Mouse (Mus musculus): ENCODE data around the gene Pdap1.
"Not testable (repeated sequence)": the region's sequence is repeated elsewhere in the genome, so short reads cannot be mapped to it uniquely, and the experiment has no call there.

Gene Pdap1

DNA sequence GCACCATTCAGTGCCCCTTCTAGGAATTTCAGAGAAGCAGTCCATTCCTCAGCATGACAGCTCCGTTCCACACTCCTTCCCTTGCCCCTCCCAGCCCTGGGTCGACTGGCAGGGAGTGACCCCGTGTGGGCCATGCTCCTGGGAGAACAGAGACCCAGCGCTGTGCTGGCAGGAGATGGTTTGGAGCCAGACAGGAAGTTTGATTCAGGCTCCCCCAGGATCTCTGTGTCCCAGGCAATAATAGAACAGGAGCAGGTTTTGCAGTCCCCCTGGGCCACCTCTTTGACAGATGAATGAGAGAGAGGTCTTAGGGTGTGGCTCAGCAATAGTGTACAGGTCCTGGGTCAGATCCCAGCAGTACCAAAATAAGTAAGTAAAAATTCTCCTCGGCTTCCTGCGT lies 22.0 kb downstream of the Pdap1 start:
- DNase-seq: peak; percentile 19

GRCm38 (mm10) chr5:145116916-145117315 lies 23.1 kb downstream of the Pdap1 start:
- peak; percentile 70 for DNase-seq

- DNase-seq: peak; percentile 55
Measured at GRCm38 (mm10) chr5:145116316-145116715, 23.7 kb downstream of the Pdap1 start.

DNA sequence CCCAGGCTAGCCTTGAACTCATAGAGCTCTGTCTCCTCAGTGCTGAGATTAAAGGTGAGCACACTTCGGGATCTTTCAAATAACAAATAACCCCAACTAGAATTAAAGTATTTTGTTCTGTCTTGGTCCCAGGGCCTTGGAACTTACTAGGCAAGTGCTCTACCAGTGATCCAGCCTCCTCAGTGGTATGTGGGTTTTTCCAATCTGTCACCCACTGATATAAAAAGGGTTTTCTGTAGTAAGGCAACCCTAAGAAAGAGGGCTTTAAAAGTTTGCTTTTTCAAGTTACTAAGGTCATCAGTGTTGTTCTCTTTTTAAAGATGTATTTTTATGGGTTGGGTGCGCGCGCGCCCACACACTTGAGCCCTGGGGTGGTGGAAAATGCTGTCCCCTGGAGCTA lies 24.3 kb downstream of the Pdap1 start:
- DNase-seq: no peak

DNA sequence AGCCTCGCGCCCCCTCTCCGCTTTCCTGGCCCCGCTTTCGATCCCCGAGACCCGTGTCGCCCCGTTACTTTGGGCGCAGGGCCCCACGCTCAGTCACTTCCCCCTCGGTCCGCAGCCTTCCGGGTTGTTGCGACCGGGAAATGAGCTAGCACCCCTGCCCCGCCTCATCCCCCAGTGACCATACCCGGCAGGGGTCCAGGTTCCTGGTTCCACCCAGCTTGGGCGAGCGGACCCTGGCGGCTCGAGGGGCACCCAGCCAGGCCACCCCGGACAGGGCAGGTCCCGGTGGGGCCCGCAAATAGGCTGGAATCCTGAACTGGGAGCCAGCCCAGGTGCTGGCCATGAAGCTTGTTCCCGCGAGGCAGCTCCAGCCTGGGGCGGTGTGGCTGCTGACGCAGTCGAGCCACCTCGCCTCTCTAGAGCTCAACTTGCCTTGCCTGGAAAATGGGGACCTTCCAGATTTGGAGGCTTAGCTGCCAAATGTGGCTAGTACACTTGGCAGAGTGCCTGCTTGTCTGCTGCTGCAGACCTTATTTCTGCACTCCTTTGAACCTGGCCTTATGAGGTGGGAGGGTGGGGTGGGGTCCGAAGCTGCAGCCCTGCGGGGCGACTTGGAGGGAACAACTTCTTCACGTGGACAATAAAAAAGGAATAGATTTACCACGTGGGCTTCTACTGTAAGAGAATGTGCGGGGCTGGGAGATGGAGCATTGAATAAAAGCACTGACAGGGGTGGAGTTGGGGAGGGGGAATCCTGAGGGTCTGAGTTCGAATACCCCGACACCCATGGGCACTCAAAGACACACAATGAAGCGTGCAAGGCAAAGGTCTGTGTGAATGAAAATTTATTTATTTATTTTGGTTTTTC lies 25.2 kb downstream of the Pdap1 start:
- peak; percentile 67 for DNase-seq

- peak; percentile 72 for DNase-seq
Measured at GRCm38 (mm10) chr5:145114071-145114605, 25.9 kb downstream of the Pdap1 start, which contains the start of gene Arpc1b. Gene Arpc1b (plus strand): TSS chr5:145114215.

GRCm38 (mm10) chr5:145113416-145113815 lies 26.6 kb downstream of the Pdap1 start:
- DNase-seq: no peak

DNA sequence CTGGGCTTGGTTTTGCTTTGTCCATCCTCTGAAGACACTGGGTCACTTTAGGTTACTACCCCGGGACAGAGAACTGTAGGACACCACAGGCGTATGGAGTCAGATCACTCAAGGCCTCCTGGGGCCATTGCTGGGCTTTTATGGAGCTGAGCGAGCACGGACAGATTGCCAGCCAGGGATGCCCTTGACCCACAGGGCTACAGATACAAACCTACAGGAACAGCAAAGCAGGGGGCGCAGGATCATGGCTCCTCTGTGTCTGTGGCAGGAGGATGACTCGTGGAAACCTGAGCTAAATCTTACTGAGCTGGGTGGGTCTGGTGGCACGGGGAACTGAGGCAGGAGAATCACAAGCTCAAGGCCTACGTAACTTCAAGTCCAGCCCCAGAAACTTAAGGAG lies 27.5 kb downstream of the Pdap1 start:
- DNase-seq: no peak

- no peak for DNase-seq
Measured at GRCm38 (mm10) chr5:145110401-145110800, 29.6 kb downstream of the Pdap1 start.

DNA sequence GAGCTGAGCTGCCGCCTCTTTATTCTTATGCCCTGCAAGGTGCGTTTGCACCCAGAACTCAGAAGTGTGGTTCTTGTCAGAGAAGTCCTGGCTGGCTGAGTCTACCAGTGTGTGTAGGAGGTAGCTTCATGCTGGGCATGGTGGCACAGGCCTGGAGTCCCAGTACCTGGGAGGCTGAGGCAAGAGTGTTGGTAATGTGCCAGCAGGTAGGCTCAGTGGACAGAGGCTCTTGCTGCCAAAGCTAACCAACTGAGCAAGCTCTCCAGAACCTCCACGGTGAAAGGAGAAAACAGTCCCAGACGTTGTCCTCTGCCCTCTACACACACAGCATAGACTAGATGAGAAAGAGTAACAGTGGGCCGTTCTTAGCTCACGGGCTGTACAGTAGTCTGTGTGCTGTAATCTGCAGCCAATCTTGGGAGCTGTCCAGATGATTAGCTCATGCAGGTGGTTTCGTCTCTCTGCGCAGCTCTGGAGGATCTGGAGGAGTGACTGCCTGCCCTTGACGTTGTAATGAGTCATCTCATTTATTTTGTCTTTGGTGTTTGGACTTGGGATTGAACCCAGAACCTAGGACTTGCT lies 34.3 kb downstream of the Pdap1 start:
- no peak for DNase-seq

GRCm38 (mm10) chr5:145104328-145104727 lies 35.7 kb downstream of the Pdap1 start:
- DNase-seq: no peak

GRCm38 (mm10) chr5:145102706-145103105 lies 37.3 kb downstream of the Pdap1 start:
- DNase-seq: no peak

DNA sequence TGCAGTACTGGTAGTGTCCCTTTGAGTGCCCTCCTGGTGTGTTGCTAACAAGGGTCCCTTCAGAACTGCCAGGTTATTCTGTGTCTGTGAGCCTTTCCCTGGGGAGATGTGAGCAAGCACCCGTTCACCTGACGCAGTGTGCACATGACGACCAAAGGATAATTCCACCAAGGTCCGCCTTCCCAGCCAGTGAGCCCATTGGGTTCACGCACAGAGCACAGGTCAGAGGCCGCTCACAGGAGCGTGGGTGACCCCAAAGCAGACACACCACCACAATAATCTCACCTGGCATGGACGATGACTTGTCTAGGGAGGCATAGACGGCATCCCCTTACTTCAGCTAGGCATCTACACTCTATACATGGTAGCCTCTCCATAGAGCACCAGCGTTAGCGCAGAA lies 38.6 kb downstream of the Pdap1 start:
- not testable (repeated sequence) for DNase-seq

DNA sequence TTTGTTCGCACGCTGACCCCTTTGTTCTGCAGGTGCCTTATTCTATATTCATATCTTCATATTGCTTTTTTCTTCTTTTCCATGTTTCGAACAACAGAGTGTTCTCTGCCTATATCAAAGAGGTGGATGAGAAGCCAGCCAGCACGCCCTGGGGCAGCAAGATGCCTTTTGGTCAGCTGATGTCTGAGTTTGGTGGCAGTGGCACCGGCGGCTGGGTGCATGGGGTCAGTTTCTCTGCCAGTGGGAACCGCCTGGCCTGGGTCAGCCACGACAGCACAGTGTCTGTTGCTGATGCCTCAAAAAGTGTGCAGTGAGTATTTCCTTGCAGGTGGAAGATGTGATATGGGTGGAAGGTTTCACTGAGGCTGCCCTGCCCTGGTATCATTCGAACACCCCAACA lies 39.1 kb downstream of the Pdap1 start:
- no peak for DNase-seq

DNA sequence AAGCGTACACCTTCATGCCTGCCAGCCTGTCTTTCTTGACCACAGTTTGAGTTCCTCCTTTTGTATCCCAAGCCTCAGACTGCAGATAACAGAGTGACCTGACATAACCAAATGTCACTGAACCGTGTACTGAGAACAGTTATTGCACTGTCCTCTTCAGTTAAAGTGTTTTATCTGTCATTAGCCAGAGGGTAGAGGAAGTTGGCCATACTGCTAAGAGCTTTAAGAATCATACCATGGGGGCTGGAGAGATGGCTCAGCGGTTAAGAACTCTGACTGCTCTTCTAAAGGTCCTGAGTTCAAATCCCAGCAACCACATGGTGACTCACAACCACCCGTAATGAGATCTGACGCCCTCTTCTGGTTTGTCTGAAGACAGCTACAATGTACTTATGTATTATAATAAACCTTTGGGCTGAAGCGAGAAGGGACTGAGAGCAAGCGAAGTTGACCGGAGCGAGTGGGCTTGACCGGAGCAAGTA lies 41.7 kb downstream of the Pdap1 start:
- DNase-seq: no peak

DNA sequence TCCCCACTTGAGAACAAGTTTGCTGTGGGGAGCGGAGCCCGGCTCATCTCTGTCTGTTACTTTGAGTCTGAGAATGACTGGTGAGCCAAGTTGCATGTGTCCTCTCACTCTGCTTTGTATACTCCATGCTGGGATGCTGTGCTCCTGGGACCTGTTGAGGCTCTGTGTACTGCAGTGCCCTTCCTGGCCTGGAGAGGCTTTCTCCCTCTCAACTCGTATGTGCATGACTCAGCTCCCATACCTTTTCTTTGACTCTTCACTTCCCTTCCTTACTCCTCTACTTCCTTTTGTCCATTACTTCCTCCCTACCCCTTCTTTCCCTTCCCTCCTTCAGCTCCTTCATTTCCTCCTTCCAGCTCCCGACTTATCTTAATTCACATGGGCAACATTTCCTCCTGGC lies 43.8 kb downstream of the Pdap1 start:
- DNase-seq: no peak

- DNase-seq: no peak
Measured at GRCm38 (mm10) chr5:145089878-145090277, 50.2 kb downstream of the Pdap1 start.

DNA sequence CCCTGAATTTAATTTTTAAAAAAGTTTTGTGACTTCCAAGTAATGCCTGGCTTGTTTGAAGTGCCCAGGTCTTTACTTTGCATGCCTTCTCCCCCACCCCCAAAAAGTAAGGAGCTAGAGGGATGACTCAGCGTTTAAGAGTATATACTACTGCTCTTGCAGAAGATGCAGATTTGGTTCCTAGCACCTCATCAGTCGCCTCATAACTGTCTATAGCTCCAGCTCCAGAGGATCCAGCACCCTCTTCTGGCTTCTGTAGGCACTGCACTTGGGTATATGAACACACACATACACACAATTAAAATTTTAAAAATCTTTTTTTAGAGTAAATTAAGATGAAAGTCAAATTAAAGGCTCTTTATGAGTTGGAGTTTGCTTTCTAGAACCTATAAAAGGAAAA lies 51.9 kb downstream of the Pdap1 start:
- DNase-seq: no peak

DNA sequence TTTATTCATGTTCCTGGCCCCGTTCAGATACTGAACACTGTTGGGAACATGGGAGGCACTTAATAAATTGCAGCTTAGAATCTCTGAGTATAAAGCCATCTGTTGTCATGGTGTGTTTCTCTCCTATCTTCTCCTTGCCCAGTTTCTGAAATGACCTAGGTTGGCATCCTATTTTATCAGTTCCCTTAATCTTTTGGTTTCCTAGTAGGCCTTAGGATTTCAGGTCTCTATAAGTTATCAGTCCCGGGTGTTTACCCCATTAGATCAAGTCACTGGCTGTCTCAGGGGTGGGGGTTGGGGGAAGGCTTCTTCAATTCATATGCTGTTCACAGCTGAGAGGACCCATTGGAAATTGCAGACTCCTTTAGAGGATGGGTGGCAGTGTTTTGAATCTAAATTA lies 55.2 kb downstream of the Pdap1 start:
- DNase-seq: no peak

DNA sequence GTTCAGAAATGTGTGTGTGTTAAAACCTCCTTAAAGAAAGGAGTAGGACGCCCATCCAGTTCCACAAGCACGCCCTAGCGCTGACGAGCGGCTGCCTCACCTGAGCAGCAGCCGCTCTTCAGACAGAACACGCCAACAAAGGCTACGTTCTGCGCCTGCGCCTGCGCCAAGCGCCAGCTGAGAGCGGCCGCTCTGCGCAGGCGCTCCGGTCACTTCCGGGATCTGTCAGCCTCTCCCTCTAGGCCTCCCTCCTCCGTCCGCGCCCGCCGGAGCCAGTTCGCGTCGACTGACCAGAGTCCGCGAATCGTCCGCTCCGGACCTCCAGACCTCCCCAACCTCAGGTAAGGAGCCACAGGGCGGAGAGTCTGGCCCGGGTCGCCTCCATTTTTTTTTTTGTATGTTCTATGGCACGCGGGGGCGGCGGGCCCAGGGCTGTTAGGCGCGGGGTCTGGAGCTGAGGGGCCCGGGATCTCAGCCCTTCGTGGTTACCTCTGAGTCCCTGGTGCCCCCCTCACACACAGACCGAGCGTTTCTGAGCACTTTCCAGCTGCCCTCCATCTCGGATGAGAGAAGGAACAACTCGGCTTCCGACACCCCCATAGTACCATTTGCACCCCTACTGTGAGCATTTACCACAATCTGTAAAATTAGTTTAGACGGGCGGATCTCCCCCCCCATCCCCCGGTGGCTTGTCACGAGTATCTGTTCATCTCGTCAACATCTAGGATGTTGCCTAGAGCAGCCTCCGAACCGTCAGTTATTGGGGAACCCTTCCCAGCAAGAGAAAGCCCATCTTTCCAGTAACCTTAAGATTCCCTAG lies 56.2 kb downstream of the Pdap1 start, which contains the start of the genes Arpc1a and Kpna7:
Arpc1a (plus strand) TSS at position 199 of the 820 bp plus-strand sequence.
Kpna7 (minus strand) TSS at position 399 of the 820 bp plus-strand sequence.
- DNase-seq: peak; percentile 91

DNA sequence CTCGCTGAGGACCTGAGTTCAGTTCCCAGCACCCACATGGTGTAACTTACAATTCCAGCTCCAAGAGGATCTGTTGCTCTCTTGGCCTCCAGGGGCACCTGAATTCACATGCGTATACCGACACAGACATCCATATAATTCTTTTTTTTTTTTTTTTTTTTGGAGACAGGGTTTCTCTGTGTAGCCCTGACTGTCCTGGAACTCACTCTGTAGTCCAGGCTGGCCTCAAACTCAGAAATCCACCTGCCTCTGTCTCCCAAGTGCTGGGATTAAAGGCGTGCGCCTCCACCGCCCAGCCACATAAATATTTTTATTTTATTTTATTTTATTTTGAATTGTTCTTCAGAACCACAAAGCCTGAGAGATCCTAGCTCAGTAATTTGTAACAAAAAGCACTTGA lies 56.8 kb downstream of the Pdap1 start:
- DNase-seq: not testable (repeated sequence)

DNA sequence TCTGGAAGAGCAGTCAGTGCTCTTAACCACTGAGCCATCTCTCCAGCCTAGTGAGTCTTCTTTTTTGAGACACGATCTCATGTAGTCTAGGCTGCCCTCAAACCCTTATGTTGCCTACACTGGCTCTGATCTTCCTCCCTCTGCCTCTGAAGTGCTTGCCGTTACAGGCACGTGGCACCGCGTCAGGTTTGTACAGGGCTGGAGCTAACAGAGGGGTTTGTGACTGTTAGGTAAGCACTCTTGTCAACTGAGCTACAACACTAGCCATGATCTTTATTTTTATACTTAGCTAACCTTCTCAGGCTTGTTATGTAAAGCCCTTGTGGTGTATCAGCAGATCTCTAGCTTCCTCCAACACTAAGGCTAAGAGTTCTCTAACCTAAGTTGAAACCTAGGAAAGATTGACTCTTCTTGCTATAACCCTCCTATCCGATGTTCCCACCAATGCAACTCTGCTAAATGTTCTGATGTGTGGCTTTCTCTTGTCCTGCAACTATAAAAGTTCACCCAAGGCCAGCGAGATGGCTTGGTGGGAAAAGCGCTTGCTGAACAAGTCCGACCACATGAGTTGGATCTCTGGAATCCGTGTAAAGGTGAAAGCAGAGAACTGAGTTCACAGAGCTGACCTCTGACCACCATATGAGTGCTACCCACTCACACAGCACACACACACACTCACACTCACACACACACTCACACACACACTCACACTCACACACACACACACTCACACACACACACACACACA lies 58.0 kb downstream of the Pdap1 start:
- DNase-seq: no peak
